Mouse (Mus musculus): Measurements from ENCODE around the gene Vmn2r13.
"Not testable (repeated sequence)": the region's sequence is repeated elsewhere in the genome, so short reads cannot be mapped to it uniquely, and the experiment has no call there.

Gene Vmn2r13

GRCm38 (mm10) chr5:109192099-109192498 lies at the start of gene Vmn2r13:
Vmn2r13 (minus strand) TSS chr5:109192199.
- DNase-seq: not testable (repeated sequence)

- no peak for DNase-seq
These were observed 32.6 kb upstream of the Vmn2r13 start, which contains the start of gene Vmn2r14 for GRCm38 (mm10) chr5:109224608-109225007. Vmn2r14 (minus strand) TSS chr5:109224708.

GRCm38 (mm10) chr5:109166851-109167250 lies 25.1 kb downstream of the Vmn2r13 start:
- not testable (repeated sequence) for DNase-seq

- no peak for DNase-seq
These were observed 31.9 kb downstream of the Vmn2r13 start for GRCm38 (mm10) chr5:109160121-109160520.

- not testable (repeated sequence) for DNase-seq
These were observed 32.4 kb downstream of the Vmn2r13 start for GRCm38 (mm10) chr5:109159576-109159975.

GRCm38 (mm10) chr5:109158488-109159485 lies 33.2 kb downstream of the Vmn2r13 start:
- not testable (repeated sequence) for DNase-seq

GRCm38 (mm10) chr5:109139546-109139945 lies 52.5 kb downstream of the Vmn2r13 start:
- DNase-seq: no peak

- no peak for DNase-seq
These were observed 55.3 kb downstream of the Vmn2r13 start for GRCm38 (mm10) chr5:109136731-109137130.

Data from cerebellum, postnatal 36 days (tissue).